Mouse (Mus musculus): ENCODE data around the gene Gm7247.
"Not testable (repeated sequence)": the region's sequence is repeated elsewhere in the genome, so short reads cannot be mapped to it uniquely, and the experiment has no call there.

Gm7247 gene

GRCm38 (mm10) chr14:51361456-51361855 is at the start of gene Gm7247:
Gene Gm7247 (plus strand): TSS chr14:51361756.
- in situ Hi-C loops (cut with MboI, MseI): no loop called here

GRCm38 (mm10) chr14:51324001-51324400 is 37.6 kb upstream of the Gm7247 start:
- in situ Hi-C loops (cut with MboI, MseI): loop anchor here (25.0 kb wide), 1 partner anchor 912 kb away; the partner anchor contains the start of genes Olfr738 and Olfr739

- in situ Hi-C loops (cut with MboI, MseI): no loop called here
These were observed 15.5 kb upstream of the Gm7247 start for GRCm38 (mm10) chr14:51346027-51346426.

GRCm38 (mm10) chr14:51358111-51358982 is 3.2 kb upstream of the Gm7247 start:
- in situ Hi-C loops (cut with MboI, MseI): no loop called here

- in situ Hi-C loops (cut with MboI, MseI): loop anchor here (5.0 kb wide), 1 partner anchor 49 kb away; no protein-coding TSS in a partner anchor
These were observed 21.2 kb downstream of the Gm7247 start for GRCm38 (mm10) chr14:51382805-51383204.

GRCm38 (mm10) chr14:51384351-51384750 is 22.8 kb downstream of the Gm7247 start:
- in situ Hi-C loops (cut with MboI, MseI): loop anchor here (5.0 kb wide), 1 partner anchor 48 kb away; no protein-coding TSS in a partner anchor

GRCm38 (mm10) chr14:51385741-51386140 is 24.2 kb downstream of the Gm7247 start:
- in situ Hi-C loops (cut with MboI, MseI): no loop called here

GRCm38 (mm10) chr14:51387768-51388167 is 26.2 kb downstream of the Gm7247 start:
- in situ Hi-C loops (cut with MboI, MseI): no loop called here

GRCm38 (mm10) chr14:51388222-51388621 is 26.7 kb downstream of the Gm7247 start:
- in situ Hi-C loops (cut with MboI, MseI): no loop called here

GRCm38 (mm10) chr14:51410520-51410919 is 49.0 kb downstream of the Gm7247 start, which contains the start of gene Vmn2r88:
Gene Vmn2r88 (plus strand): TSS chr14:51410820.
- in situ Hi-C loops (cut with MboI, MseI): no loop called here

- in situ Hi-C loops (cut with MboI, MseI): no loop called here
These were observed 62.3 kb downstream of the Gm7247 start for GRCm38 (mm10) chr14:51423885-51424284.

- in situ Hi-C loops (cut with MboI, MseI): loop anchor here (5.0 kb wide), 1 partner anchor 48 kb away; no protein-coding TSS in a partner anchor
These were observed 68.6 kb downstream of the Gm7247 start for GRCm38 (mm10) chr14:51430138-51430537.

GRCm38 (mm10) chr14:51434546-51434945 is 73.0 kb downstream of the Gm7247 start:
- in situ Hi-C loops (cut with MboI, MseI): loop anchor here (5.0 kb wide), 1 partner anchor 52 kb away; no protein-coding TSS in a partner anchor

GRCm38 (mm10) chr14:51435020-51435419 is 73.5 kb downstream of the Gm7247 start:
- in situ Hi-C loops (cut with MboI, MseI): no loop called here

- in situ Hi-C loops (cut with MboI, MseI): no loop called here
These were observed 77.4 kb downstream of the Gm7247 start for GRCm38 (mm10) chr14:51438955-51439354.

- in situ Hi-C loops (cut with MboI, MseI): not testable (repeated sequence)
These were observed 90.0 kb downstream of the Gm7247 start, which contains the start of gene Vmn2r89 for GRCm38 (mm10) chr14:51451557-51451956. Gene Vmn2r89 (plus strand): TSS chr14:51451857.

- in situ Hi-C loops (cut with MboI, MseI): not testable (repeated sequence)
These were observed 118.7 kb downstream of the Gm7247 start for GRCm38 (mm10) chr14:51480278-51480677.

GRCm38 (mm10) chr14:51481332-51482015 is 119.9 kb downstream of the Gm7247 start:
- in situ Hi-C loops (cut with MboI, MseI): not testable (repeated sequence)

- in situ Hi-C loops (cut with MboI, MseI): no loop called here
These were observed 120.6 kb downstream of the Gm7247 start for GRCm38 (mm10) chr14:51482051-51482715.

- in situ Hi-C loops (cut with MboI, MseI): not testable (repeated sequence)
These were observed 121.4 kb downstream of the Gm7247 start for GRCm38 (mm10) chr14:51482971-51483381.

GRCm38 (mm10) chr14:51483671-51484070 is 122.1 kb downstream of the Gm7247 start:
- in situ Hi-C loops (cut with MboI, MseI): no loop called here

GRCm38 (mm10) chr14:51486111-51486510 is 124.6 kb downstream of the Gm7247 start:
- in situ Hi-C loops (cut with MboI, MseI): no loop called here
